Mouse (Mus musculus) midbrain, embryonic 16.5 days (tissue): ENCODE data around the gene Acsf2. TPM values are rescaled to one million over a fixed set of nuclear protein-coding genes. Genes with fewer than 3 reads are reported as not detected.
A peak's percentile ranks its signal among the peaks of the same experiment; 100 is the strongest.

Experiments used
- ATAC-seq: fragments of 200-750 bp; cut with Nextera tagmentation; 2 replicates; pipeline ENCODE4 v1.8.0; 2017; ENCODE audit warnings: moderate TSS enrichment
- H3K27ac ChIP-seq: fragments of 300-500 bp; sonication (generic); 2 replicates; pipeline ENCODE4 v1.5.1; 2014; ENCODE audit warnings: mild to moderate bottlenecking, low read length, mixed read lengths
- H3K27me3 ChIP-seq: fragments of 300-500 bp; sonication (generic); 2 replicates; pipeline ENCODE4 v1.6.1; 2014; ENCODE audit warnings: low read depth, low read length, mixed read lengths; ENCODE audit not compliant: control insufficient read depth, insufficient read depth
- H3K36me3 ChIP-seq: fragments of 300-500 bp; sonication (generic); 2 replicates; pipeline ENCODE4 v1.6.1; 2014; ENCODE audit warnings: mild to moderate bottlenecking, low read length, moderate library complexity, mixed read lengths; ENCODE audit not compliant: control insufficient read depth, insufficient read depth
- H3K4me1 ChIP-seq: fragments of 300-500 bp; sonication (generic); 2 replicates; pipeline ENCODE4 v1.6.1; 2014; ENCODE audit warnings: mild to moderate bottlenecking, low read length, mixed read lengths; ENCODE audit not compliant: control insufficient read depth, insufficient read depth
- H3K4me2 ChIP-seq: fragments of 300-500 bp; sonication (generic); 2 replicates; pipeline ENCODE4 v1.6.1; 2014; ENCODE audit warnings: mild to moderate bottlenecking, low read length, mixed read lengths
- H3K4me3 ChIP-seq: fragments of 300-500 bp; sonication (generic); 2 replicates; pipeline ENCODE4 v1.5.1; 2014; ENCODE audit warnings: low read depth, mild to moderate bottlenecking, low read length, moderate library complexity, mixed read lengths
- H3K9ac ChIP-seq: fragments of 300-500 bp; sonication (generic); 2 replicates; pipeline ENCODE4 v1.6.1; 2014; ENCODE audit warnings: low read depth, low read length, mixed read lengths
- H3K9me3 ChIP-seq: fragments of 300-500 bp; sonication (generic); replicated peaks from 2 replicates; pipeline ENCODE4 v1.6.1; 2014; ENCODE audit warnings: mild to moderate bottlenecking, low read length, mixed read lengths; ENCODE audit not compliant: control insufficient read depth, poor library complexity, severe bottlenecking
- WGBS: fragments of 180-500 bp; shearing (Covaris S2); extraction: QIAGEN DNeasy Blood & Tissue Kit; methylation state at CpG from one replicate; pipeline ENCODE4 v1.1.7; 2014; 5-methylcytosine and 5-hydroxymethylcytosine counted together
- polyA plus RNA-seq: library from polyadenylated mRNA; unstranded; fragments of >200 nt; fragmentation: Nextera tagmentation; extraction: Ambion mirVana; gene quantifications from 2 replicates; pipeline ENCODE4 v1.2.1, GENCODE M21; 2015

Gene Acsf2
- polyA plus RNA-seq, 1 experiment from 2014 or later, result 1.9 TPM

GRCm38 (mm10) chr11:94564437-94565150 is 37.1 kb downstream of the Acsf2 start, which contains the start of gene Chad:
Chad (plus strand) TSS chr11:94565047.
- H3K4me3 ChIP-seq, result peak within 1 kb of the TSS; percentile 33
- H3K9me3 ChIP-seq, result no peaks in the 10 kb centered on the region
- H3K27ac ChIP-seq, result no peak within 1 kb of the TSS
- peak within 1 kb of the TSS; percentile 48 for H3K9ac ChIP-seq
- no peaks in the 10 kb centered on the region for H3K36me3 ChIP-seq
- 0 out of 2 replicates have a peak, but pooled peaks have one; percentile 21 for ATAC-seq
- H3K4me2 ChIP-seq, result peak within 1 kb of the TSS; percentile 58
- peaks cover 11% of the 10 kb centered on the region for H3K4me1 ChIP-seq
- peaks cover 25% of the 10 kb centered on the region for H3K27me3 ChIP-seq
- 5% methylated on average over 35 of the region's 35 CpGs for WGBS

GRCm38 (mm10) chr11:94563821-94564220 is 37.9 kb downstream of the Acsf2 start:
- no peaks in the 10 kb centered on the region for H3K36me3 ChIP-seq
- no peak overlapping the region for H3K4me3 ChIP-seq
- peaks cover 11% of the 10 kb centered on the region for H3K4me1 ChIP-seq
- no peak for ATAC-seq
- 49% methylated on average over 5 of the region's 5 CpGs for WGBS
- peaks cover 25% of the 10 kb centered on the region for H3K27me3 ChIP-seq
- H3K9me3 ChIP-seq, result no peaks in the 10 kb centered on the region
- H3K4me2 ChIP-seq, result no peak overlapping the region
- H3K9ac ChIP-seq, result no peak overlapping the region
- H3K27ac ChIP-seq, result no peak overlapping the region

GRCm38 (mm10) chr11:94563383-94563782 is 38.3 kb downstream of the Acsf2 start:
- H3K9me3 ChIP-seq, result no peaks in the 10 kb centered on the region
- H3K4me3 ChIP-seq, result no peak overlapping the region
- WGBS, result 97% methylated on average over 5 of the region's 5 CpGs
- H3K4me1 ChIP-seq, result peaks cover 11% of the 10 kb centered on the region
- H3K4me2 ChIP-seq, result no peak overlapping the region
- H3K27ac ChIP-seq, result no peak overlapping the region
- no peaks in the 10 kb centered on the region for H3K36me3 ChIP-seq
- no peak overlapping the region for H3K9ac ChIP-seq
- ATAC-seq, result no peak
- peaks cover 25% of the 10 kb centered on the region for H3K27me3 ChIP-seq

GRCm38 (mm10) chr11:94558226-94558625 is 43.4 kb downstream of the Acsf2 start:
- no peak overlapping the region for H3K4me3 ChIP-seq
- 82% methylated on average over 3 of the region's 3 CpGs for WGBS
- H3K4me1 ChIP-seq, result no peaks in the 10 kb centered on the region
- H3K36me3 ChIP-seq, result no peaks in the 10 kb centered on the region
- H3K9me3 ChIP-seq, result no peaks in the 10 kb centered on the region
- no peak for ATAC-seq
- no peaks in the 10 kb centered on the region; the same call in 1 of the 2 replicates for H3K27me3 ChIP-seq
- H3K27ac ChIP-seq, result no peak overlapping the region
- no peak overlapping the region for H3K4me2 ChIP-seq
- no peak overlapping the region for H3K9ac ChIP-seq

GRCm38 (mm10) chr11:94550442-94550744 is 51.3 kb downstream of the Acsf2 start:
- no peaks in the 10 kb centered on the region for H3K9me3 ChIP-seq
- ATAC-seq, result no peak
- no peaks in the 10 kb centered on the region for H3K27me3 ChIP-seq
- H3K4me3 ChIP-seq, result no peak overlapping the region
- H3K9ac ChIP-seq, result no peak overlapping the region
- no peaks in the 10 kb centered on the region for H3K36me3 ChIP-seq
- H3K4me1 ChIP-seq, result peaks cover 15% of the 10 kb centered on the region
- H3K4me2 ChIP-seq, result no peak overlapping the region
- 93% methylated on average over 5 of the region's 5 CpGs for WGBS
- H3K27ac ChIP-seq, result no peak overlapping the region

GRCm38 (mm10) chr11:94549691-94550441 is 51.8 kb downstream of the Acsf2 start:
- Histone ChIP-seq H3K4me2 (peak overlapping the region; percentile 93), H3K4me1 (peaks cover 15% of the 10 kb centered on the region), H3K9me3 (no peaks in the 10 kb centered on the region), H3K4me3 (no peak overlapping the region), H3K36me3 (no peaks in the 10 kb centered on the region), H3K9ac (peak overlapping the region; percentile 80; the same call in 1 of the 2 replicates), H3K27me3 (no peaks in the 10 kb centered on the region), H3K27ac (peak overlapping the region; percentile 90)
- ATAC-seq, result no peak
- WGBS, result 82% methylated on average over 10 of the region's 10 CpGs

- peaks cover 15% of the 10 kb centered on the region for H3K4me1 ChIP-seq
- no peaks in the 10 kb centered on the region for H3K36me3 ChIP-seq
- H3K4me2 ChIP-seq, result peak within 1 kb of the TSS; percentile 93
- H3K27ac ChIP-seq, result peak within 1 kb of the TSS; percentile 90
- ATAC-seq, result peak; percentile 94
- WGBS, result 4% methylated on average over 49 of the region's 49 CpGs
- H3K27me3 ChIP-seq, result no peaks in the 10 kb centered on the region
- H3K9me3 ChIP-seq, result no peaks in the 10 kb centered on the region
- H3K9ac ChIP-seq, result peak within 1 kb of the TSS; percentile 80
- H3K4me3 ChIP-seq, result peak within 1 kb of the TSS; percentile 66
These were observed 52.6 kb downstream of the Acsf2 start, which contains the start of gene Rsad1 for GRCm38 (mm10) chr11:94548888-94549690. Rsad1 (minus strand) TSS chr11:94549255.

GRCm38 (mm10) chr11:94548041-94548784 is 53.5 kb downstream of the Acsf2 start:
- peak overlapping the region; percentile 66 for H3K4me3 ChIP-seq
- H3K9ac ChIP-seq, result peak overlapping the region; percentile 80
- ATAC-seq, result peak; percentile 64
- H3K27me3 ChIP-seq, result no peaks in the 10 kb centered on the region
- peaks cover 15% of the 10 kb centered on the region for H3K4me1 ChIP-seq
- peak overlapping the region; percentile 90 for H3K27ac ChIP-seq
- no peaks in the 10 kb centered on the region for H3K9me3 ChIP-seq
- 14% methylated on average over 24 of the region's 24 CpGs for WGBS
- H3K4me2 ChIP-seq, result peak overlapping the region; percentile 93
- H3K36me3 ChIP-seq, result peaks cover 5% of the 10 kb centered on the region; the same call in 1 of the 2 replicates
